ENCODE assay signal across 8 mouse cellular contexts in the genomic region with DNA sequence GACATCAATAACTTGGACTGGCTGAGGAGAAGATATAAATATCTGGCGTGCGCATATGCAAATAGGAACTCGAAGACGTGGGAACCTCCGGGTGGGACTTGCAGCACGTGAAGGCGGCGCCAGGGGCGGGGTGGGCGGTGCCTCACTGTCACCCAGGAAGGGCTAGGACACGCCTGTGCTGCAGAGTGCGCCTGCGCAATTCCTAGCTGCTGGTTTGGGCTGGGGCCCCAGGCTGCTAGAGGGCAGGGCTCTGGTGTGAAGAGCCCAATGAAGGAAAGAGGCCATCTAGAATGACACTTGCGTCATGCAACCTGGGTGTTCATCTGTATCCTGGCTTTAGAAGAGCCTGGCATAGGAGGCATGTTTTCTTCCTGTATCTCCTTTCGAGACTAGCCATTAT.
DNase-seq lines count a peak whose midpoint lies in the region.

No protein-coding gene starts in this region.

- H3K27me3 ChIP-seq in hindbrain, embryonic 10.5 days (ENCODE audit: insufficient read depth, poor library complexity, severe bottlenecking), result no peaks in the 10 kb centered on the region

- H3K4me3 ChIP-seq in hindbrain, embryonic 10.5 days, result peak overlapping the region; percentile 41

- H3K27ac ChIP-seq in hindbrain, embryonic 10.5 days, result peak overlapping the region; percentile 53

- WGBS in hindbrain, embryonic 10.5 days, result 13% methylated on average over 15 of the region's 15 CpGs

- no peaks in the 10 kb centered on the region for H3K9me3 ChIP-seq in hindbrain, embryonic 10.5 days

- H3K4me1 ChIP-seq in hindbrain, embryonic 10.5 days (replicated peaks), result peaks cover 20% of the 10 kb centered on the region

- DNase-seq in MN1 (ENCODE audit: low spot score), result peak; percentile 78
- DNase-seq in cerebellum, adult 9-11 months, result peak; percentile 99
- DNase-seq in frontal cortex, postnatal 10 days (ENCODE audit: low spot score in 2 of 2), result peak; percentile 92 to 95
- peak; percentile 90 for DNase-seq in hindbrain, embryonic 10.5 days (ENCODE audit: low spot score)
- DNase-seq in layer of hippocampus, adult 8-10 months (ENCODE audit: low spot score in 2 of 2), result peak; percentile 92 to 93
- DNase-seq in lung, adult 18-20 months, result peak; percentile 88 to 89
- DNase-seq in ovary, adult 18-20 months (ENCODE audit: low spot score), result peak; percentile 97
- DNase-seq in thymus, postnatal 0 days (ENCODE audit: low spot score), result peak; percentile 60

- H3K36me3 ChIP-seq in hindbrain, embryonic 10.5 days, result no peaks in the 10 kb centered on the region

Comparison
In these comparisons a context has a peak if more than half of its experiments do, and no peak if none do; other contexts are left out.
1. Peak in every context shown above with its lines: DNase-seq, H3K4me3 ChIP-seq and H3K27ac ChIP-seq.